Mouse (Mus musculus) kidney, postnatal 10 days (tissue): Measurements from ENCODE around the gene Cabp7.
"Not testable (repeated sequence)": the region's sequence is repeated elsewhere in the genome, so short reads cannot be mapped to it uniquely, and the experiment has no call there.

Experiments
- DNase-seq: peaks from one replicate; pipeline ENCODE4 v3.0.0; 2021; ENCODE audit warnings: mixed read lengths

Gene Cabp7

DNA sequence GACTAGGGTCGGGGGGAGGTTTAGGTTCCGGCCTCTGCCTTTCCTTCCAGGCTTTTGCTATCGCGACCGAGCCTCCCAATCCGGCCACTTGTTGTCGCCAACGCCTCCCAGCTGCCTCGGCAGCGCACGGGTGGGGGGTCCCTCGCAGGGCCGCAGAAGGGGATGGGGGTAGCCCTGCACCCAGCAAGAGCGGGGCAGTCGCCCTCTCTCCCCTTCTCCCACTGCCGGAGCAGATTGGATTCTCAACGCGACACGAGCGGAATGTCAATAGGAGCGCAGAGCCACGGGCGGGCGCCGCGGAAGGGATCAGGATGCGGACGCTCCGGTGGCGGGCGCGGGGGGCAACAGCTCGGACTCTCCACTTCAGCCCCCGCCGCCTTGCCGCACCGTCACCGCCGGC lies 609 bp downstream of the Cabp7 start:
- DNase-seq, result no peak

DNA sequence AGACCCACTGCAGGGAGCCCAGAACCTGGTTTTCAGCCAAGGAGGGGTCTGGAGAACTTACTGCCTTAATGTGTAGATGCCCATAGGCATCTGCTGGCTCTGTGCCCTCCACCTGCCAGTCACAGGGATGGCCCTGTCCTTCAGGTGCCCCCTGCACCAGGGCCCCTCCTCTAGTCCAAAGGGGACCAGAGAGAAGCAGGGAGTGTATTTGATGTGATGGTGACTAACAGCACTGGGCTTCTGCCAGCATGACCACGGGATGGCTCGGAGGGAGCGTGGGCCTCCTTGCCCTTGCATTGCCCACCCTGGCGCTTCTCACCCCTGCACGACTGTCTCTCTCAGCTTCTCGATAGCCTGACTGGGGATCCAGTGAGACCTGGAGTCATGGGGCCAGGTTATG lies 1.9 kb downstream of the Cabp7 start:
- no peak for DNase-seq

DNA sequence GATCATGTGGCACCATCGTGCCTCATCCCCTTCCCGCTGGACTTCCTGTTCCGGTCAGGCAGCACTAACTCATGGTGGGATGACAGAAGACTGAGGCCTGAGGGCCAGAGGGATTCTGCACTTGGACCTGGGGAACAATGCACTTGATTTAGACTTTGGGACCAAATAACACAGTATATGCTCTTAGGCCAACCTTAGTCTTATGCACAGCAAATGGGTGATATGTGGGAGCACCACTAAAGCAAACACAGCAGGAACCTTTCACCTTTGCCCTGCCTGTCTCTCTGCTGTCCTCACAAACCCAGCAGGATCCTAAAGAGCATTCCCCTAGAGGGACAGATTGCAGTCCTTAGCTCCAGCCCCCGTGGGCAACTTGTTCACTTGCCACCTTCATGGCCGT lies 5.8 kb downstream of the Cabp7 start:
- DNase-seq, result no peak

DNA sequence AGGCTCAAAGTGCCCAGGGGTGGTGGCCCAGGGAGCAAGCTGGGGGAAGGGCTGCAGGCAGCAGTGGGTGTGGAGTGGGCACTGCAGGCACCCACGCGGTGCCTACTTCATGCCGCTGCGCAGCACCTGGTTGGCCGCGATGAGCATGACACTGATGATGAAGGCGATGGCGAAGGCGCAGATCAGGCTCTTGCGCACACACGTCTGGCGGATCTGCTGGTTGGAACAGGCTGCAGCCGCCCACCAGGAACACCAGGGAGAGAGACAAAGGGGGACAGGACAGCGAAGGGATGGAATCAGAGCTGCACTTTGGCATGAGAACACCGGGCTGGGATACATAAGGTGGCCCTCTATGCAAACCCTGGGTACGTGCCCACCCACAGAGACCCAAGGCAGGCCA lies 7.9 kb downstream of the Cabp7 start:
- DNase-seq, result no peak

DNA sequence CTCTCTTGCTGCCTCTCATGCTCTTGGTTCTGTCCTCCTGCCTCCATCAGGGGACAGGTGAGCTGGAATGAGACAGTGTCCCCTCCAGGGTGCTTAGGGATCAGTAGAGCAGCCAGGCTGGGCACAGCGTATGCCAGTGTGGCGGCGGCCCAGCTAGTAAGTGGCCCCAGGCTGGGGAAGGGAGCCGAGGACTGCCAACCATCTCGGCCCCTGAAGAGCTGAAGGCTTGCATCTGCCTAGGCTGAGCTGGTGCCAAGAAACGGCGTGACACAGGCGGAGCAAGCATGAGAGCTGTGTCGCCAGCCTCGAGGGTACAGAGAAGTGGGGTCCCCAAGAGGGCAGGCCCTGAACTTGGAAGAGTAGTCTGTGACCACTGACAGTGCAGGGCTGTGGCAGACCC lies 8.9 kb downstream of the Cabp7 start:
- DNase-seq, result no peak

DNA sequence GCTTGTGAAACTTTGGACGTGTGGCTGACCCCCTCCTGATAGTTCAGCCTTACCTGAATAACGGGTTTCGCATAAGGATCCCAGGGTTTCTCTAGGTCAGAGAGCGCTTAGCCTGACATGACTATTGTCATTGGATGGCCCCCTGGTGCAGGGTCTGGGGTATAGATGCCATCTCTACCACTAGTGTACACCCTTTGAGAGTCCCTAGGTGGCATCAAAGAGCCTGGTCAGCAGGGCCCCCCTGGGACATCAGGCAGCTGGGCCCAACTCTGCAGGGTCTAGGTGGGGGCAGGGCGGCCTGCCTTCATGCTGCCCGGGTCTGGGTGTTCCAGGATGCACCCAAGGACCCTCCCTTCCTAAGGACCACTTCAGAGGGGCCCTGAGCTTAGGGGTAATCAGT lies 10.2 kb downstream of the Cabp7 start:
- DNase-seq, result no peak

DNA sequence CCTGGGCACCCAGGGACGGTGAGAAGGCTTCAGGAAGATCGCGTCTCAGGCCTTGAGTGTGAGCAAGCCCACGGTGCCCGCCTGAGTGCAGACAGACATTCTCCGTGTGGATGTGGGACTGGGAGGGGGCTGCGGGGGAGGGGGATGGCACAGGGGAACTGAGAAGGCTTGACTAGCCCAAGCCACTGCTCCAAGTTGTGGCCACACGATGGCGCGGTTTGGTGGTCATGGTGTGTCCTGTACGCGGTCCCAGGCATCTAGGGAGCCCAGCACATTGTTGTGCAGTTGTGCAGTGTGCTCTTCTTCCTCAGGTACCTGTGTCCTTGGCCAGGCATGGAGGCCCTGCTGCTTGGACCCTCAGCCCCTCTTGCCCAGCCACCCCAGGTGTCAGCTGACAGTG lies 12.4 kb downstream of the Cabp7 start:
- DNase-seq, result peak; percentile 35

DNA sequence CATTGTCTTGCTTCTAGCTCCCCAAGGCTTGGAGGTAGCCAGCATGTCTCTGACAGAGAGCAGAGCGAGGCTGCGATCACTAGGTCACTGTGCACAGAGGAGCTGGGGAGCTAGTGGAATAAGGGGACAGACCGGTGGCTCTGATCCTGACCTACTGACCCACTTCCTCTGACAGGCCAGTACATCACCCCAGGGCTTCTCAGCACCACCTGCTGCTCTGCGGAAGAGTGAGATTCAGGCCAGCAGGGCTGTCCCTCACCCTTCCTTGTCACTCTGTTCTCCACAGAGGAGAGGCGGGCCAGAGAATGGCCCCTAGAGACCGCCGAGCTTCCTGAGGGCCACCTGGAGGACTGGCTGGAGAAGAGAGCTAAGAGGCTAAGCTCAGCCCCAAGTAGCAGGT lies 14.8 kb downstream of the Cabp7 start:
- DNase-seq, result no peak

DNA sequence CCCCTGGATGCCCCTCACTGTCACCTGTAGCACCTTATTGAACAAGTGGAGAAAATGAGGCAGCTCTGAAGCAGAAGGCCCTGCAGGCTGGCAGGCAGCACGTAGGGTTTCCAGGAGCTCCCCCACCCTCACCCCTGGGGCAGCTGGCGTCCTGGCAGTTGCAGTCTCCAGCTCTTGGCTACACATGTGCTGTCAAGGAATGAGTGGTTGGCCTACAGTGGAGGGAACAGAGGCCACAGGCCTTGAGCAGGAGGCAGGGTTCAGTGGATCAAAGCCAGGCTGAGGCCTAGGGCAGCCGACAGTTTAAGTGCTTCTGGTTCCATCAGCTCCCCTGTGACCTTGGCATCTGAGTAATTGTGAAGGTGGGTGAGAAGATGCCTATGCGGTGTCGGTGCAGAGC lies 15.7 kb downstream of the Cabp7 start:
- no peak for DNase-seq

DNA sequence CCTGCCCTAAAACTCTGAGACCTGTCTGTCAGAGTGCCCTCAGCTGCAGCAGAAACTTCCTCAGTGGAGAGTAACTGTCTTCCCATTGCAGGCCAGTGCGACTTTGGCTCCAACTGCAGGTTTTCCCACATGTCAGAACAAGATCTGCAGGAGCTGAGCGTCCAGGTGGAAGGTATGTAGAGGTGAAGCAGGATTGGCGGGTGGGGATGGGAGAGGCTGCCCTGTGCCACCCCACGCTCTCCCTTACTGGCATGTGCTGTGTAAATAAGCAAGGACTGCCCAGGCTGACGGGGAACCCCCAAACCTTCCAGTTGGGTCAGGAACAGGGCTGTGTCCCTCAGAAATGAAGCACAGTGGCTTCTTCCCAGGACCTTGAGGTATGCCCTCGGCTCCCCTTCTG lies 16.5 kb downstream of the Cabp7 start:
- DNase-seq, result no peak

DNA sequence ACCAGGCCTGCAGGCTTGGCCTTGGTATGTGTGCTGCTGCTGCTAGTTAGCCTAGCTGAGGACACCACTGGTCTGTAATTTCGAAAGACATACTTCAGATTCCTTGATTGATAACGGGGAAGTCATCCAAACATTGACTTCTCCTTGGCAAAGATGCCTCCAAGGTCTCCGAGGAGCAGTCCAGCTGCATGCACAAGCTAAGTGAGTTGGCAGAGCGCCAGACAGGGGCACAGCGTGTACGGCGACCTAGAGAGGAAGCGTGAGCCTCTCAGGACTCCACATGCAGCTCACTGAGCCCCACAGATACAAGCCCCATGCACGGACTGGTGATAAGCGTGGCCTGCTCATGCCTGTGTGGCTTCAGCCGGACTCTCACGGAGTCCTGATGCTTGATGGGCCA lies 17.0 kb downstream of the Cabp7 start:
- DNase-seq, result peak; percentile 59

DNA sequence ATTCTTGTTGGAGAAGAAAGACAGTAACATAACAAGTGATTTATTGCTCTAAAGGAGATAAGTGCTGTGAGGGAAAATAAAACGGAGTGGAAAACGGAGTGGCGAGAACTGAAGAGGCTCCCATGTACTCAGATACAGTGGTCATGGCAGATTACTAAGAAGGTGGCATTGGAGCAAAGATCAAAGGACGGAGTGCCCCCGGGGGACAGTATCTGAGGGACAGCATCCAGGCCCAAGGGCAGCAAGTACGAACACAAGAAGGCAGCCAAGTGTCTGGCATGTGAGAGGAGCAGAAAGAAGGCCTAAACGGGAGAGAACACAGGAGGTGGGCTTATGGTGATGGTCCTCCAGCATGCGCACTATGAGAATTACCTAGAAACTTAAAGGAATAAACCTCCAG lies 24.9 kb downstream of the Cabp7 start:
- DNase-seq, result no peak

DNA sequence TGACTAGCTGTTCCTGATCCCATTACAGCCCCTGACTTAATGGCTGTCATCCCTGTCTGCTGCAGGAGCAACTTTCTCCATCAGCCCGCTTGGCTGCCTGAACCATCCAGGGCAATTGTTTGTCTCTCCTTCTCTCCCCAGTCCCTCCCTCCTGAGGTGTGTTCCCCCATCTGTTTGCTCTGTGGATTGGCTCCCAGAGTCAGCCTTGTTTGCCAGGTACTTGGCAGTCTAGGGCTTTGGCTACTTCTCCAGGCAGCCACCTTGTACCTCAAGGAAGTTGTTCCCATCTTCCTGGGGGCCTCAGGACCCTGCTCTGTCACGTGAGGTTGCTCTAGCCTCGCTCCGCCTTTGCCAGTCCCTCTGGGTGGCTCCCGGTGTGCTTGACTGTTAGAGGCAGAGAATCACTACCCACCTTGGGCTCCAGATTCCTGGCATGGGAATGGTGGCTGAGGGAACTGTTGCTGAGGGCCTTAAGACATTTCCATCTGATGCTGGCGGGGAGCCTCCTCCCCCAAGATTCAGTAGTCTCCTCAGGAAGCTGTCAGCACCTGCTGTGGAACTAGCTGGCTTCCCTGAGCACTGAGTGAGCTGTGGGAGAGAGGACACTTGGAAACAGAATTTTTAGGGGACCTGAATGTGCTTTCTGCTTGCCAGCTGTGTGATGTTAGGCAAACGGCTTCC lies 25.5 kb downstream of the Cabp7 start:
- no peak for DNase-seq

DNA sequence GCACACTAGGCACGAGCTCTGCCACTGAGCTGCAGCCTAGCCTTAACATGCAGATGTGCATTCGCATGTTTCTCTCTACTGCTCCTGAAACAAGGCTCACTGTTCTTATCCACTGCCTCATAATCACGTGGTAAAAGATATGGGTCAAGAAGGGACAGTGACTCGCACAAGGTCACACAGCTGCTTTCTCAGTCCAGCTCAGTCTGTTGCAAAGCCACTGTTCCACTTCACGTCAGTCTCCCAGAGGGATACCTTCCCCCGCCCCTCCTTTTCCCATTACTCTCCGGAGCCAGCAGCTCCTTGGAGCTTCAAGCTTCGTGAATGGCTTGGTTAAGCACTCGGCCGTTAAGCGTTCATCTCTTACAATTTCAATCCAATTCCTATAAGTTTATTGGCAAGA lies 26.2 kb downstream of the Cabp7 start:
- DNase-seq, result no peak

DNA sequence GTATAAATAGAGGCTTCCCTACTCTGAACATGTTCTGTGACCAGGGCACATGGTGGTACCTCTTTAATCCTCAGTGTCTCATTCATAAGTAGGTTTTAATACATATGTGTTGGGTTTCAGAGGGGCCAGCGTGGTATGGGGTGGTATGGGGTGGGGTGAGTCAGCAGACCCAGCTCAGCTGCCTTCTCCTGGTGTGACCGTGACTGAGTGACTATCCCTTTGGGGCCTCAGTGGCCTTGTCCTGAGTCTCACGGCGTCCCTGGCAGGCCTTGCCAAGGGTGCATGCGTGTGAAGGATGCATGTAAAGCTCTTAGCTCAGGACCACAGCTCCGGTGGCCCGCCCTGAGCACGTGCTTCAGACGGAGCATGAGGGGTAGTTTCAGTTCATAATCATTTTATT lies 26.6 kb downstream of the Cabp7 start:
- DNase-seq, result no peak

DNA sequence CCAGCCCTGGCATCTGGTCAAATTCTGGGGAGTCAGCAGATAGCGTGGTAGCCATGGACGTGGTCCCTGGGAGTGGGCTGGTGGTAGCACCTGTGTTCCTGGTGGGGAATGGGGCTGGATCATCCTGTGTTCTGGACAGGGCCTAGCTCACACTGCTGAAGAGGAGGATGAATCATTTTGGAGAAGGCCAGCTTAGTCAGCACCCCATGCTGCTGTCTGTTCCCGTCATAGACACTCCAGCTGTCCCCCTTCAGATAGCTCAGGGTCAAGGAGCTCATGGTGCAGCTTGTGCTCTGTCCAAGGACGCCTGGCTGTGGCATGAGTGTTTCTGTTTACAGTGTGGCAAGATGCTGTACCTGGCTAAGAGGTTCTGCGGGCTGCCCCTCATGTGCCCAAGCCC lies 28.0 kb downstream of the Cabp7 start:
- no peak for DNase-seq

DNA sequence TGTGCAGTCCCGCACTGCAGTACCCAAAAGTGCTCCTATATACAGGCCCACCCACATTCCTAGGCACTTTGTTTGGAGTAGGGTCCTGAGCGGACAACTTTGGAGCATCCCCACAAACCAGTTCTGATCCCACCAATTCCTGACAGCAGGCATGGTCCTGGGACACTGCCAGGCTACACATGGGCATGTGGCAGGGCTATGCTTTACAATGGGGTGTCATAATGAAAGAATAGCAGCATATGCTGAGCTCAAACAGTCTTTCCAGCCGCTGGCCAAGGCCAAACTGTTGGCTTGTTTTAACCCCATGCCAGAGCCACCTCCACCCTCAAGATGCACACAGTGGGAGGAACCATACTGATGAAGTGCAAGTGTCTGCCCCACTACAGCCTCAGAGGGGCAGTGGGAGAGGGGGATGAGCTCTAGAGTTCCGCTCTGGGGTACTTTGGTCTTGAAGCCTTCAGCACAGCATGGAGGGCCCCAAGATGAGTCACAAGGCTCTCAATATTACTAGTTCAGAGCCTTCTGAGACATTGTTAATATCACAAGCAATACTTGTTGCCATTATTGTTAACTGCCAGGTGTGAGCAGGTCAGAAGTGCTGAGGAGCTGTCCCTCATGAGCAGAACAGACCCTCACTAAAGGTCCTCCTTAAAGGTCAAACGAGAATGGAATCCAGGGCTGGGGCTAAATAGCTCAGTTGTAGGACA lies 29.9 kb downstream of the Cabp7 start:
- DNase-seq, result no peak

DNA sequence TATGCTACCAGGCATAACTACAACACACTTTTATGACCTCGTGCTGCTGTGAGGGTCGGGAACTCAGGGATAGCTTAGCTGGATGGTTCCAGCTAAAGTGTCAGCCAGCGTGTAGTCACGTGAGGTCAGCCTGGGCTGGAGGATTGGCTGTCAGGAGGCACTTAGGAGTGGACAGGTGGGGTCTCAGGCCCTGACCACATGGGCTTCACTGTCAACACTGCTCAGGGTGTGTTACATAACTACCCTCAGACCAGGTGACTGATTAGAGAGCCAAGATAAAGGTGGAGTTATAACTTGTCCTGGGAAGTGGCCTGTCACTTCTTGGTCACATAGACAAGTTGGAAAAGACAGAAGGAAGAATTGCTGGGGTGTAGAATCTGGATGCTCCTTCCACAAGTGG lies 31.0 kb downstream of the Cabp7 start:
- no peak for DNase-seq

DNA sequence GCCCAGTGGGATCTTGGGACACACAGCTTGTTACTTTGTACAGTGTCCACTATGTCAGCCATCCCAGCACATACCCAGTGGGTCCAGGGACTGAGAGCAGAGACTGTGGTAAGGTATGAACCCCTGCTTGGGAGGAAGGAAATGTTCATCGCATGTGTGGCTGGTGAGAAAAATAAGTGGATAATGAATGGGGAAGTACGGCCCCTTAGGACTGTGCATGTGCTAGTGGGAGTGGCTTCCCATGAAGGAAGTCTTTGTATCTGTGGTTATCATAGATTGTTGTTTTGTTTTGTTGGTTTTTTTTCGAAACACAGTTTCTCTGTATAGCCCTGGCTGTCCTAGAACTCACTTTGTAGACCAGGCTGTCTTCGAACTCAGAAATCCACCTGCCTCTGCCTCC lies 31.9 kb downstream of the Cabp7 start:
- DNase-seq, result no peak

DNA sequence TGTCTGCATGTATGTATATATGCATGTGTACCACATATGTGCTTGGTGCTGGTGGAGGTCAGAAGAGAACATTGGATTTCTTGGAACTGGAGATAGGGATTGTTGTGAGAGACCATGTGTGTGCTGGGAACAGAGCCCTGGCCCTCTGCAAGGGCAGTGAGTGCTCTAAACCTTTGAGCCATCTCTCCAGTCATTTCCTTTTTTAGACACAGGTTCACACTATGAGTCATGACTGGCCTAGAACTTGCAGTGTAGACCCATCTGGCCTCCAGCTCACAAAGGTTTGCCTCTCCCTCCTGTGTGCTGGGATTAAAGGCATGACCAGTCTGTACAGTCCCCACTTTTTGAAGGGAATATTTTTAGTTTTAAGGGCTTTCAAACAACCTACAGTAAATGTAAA lies 33.8 kb downstream of the Cabp7 start:
- DNase-seq, result no peak

DNA sequence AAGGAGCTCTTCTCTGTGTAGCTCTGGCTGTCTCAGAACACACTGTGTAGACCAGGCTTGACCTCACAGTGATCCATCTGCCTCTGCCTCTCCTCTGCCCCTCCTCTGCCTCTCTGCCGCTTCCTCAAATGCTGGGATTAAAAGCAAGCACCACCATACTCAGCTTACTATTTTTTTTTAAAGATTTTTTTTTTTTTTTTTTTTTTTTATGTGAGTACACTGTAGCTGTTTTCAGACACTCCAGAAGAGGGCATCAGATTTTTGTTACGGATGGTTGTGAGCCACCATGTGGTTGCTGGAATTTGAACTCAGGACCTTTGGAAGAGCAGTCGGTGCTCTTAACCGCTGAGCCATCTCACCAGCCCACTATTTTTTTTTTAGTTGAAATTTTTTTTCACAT lies 36.4 kb downstream of the Cabp7 start:
- not testable (repeated sequence) for DNase-seq

DNA sequence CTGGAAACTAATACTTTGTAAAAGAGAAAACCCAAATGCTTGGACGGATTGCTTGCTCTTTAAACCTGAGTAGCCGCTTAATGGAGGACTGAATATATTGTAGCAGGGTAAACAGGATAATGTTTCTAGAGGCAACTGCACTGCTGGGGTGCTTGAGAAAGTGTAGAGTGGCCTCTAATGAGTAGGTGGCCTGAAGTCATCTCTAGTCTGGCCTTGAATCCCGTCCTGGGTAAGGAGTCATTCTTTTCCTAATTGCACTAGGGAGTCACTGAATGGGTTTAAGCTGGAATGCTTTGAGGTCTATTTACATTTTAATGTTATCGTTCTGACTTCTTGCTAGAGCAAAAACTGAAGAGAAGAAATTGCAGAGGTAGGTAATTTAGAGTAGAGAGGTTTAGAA lies 41.4 kb downstream of the Cabp7 start:
- no peak for DNase-seq

DNA sequence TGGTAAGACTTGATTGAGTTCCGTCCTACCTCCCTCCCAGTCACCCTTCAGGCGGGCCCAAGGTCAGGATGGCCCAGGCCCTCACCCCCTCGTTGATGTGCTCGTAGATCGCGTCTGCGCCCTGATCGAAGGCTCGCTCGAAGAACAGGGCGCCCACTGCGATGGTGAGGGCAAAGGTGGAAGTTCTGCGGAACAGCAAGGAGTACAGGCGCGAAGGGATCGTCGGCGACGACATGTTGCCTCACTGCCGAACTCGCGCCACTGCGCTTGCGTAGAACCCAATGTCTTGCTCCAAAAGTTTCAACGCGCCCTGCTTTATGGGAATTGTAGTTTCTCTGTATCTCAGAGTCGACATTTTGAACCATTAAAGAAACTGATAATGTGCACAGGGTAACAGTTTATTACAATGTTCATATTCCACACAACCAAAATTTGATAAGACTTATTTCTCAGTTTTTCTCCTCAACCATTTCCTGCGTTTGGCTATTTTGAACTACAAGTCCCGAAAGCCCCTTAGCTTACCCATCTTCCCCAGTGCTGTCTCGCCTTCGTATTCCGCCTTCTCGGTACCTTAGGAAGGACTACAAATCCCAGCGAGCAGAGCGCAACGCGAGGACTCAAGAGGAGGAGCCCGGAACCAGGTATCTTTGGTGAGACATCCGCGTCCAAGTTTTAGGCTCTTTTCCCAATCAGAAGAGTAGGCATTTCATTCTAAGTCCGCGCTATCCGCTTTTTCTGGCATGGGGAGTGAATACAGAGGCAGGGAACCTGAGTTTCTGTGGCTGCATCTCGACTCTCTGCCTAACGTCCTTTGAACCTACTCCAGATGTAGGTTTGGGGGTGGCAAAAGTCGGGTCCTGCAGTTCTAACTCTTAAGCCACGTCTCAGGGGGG lies 42.3 kb downstream of the Cabp7 start, which contains the start of the genes Uqcr10 and Zmat5:
Uqcr10 (minus strand) TSS at position 271 of the 893 bp plus-strand sequence.
Zmat5 (plus strand) TSS at position 607 of the 893 bp plus-strand sequence.
- DNase-seq, result peak; percentile 96

DNA sequence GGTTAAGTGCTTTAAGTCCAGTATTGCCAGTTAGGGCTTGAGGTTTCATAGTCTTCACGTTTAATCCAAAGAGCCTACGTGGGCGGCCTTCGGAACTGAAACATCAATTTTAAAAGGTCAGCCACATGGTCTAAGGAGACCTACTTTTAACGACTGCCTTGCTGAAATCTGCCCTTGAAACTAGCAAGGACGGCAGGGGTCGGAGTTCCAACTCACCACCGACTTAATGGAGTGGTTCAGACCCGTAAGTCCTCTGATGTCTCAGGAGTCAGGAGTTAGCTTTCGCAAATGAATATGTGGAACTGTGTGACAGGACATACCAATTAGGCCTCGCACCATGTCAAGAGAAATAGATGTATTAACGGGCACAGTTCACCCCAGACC lies 42.9 kb downstream of the Cabp7 start:
- no peak for DNase-seq
